Mouse (Mus musculus) left cerebral cortex, adult 18-20 months (tissue): ENCODE data around the gene Zic3. TPM values are rescaled to one million over a fixed set of nuclear protein-coding genes. Genes with fewer than 3 reads are reported as not detected.

Experiments
- DNase-seq, 2 experiments: peaks; one replicate each; pipeline ENCODE4 v3.0.0; 2021 to 2022; ENCODE audit warnings: low spot score in 2 of 2, mixed read lengths in 1 of 2
- total RNA-seq, 2 experiments: library from RNA; stranded (reverse); gene quantifications; 2 replicates each; pipeline ENCODE4 v1.2.3; 2021

Gene Zic3
- total RNA-seq, 2 experiments from 2014 or later = 1.3 to 1.7 TPM

- no peak for DNase-seq
Measured at GRCm38 (mm10) chrX:58039703-58040102, 17.2 kb downstream of the Zic3 start.

- no peak for DNase-seq
Measured at GRCm38 (mm10) chrX:58041865-58042264, 19.4 kb downstream of the Zic3 start.

- no peak for DNase-seq
Measured at GRCm38 (mm10) chrX:58042512-58042911, 20.0 kb downstream of the Zic3 start.
